In genomic region chrX:53099951-53100350, GRCm38 (mm10) we compare ENCODE assay signal across 20 mouse cellular contexts.
A peak's percentile ranks its signal among the peaks of the same experiment; 100 is the strongest.
DNase-seq lines count a peak whose midpoint lies in the region; ATAC-seq lines count a peak whose summit lies in the region.
"Had no signal": no experiment of that assay in that cellular context is flagged by ENCODE, and none has a peak within 500 bp of the region (broad histone marks: within the 10 kb centered on the region; RNA-seq: fewer than 3 reads in every experiment).

No protein-coding gene starts in this region.

- intact Hi-C loops in heart, postnatal 14 days (cut with DNase I), result no loop called here

- no peak overlapping the region for H3K9ac ChIP-seq in embryonic facial prominence, embryonic 14.5 days (ENCODE audit: low read depth, low read length)
- H3K9ac ChIP-seq in heart, embryonic 16.5 days (ENCODE audit: low read length), result no peak overlapping the region
- no peak overlapping the region for H3K9ac ChIP-seq in stomach, embryonic 16.5 days (ENCODE audit: low read length)
- H3K9ac ChIP-seq: forebrain, embryonic 15.5 days; hindbrain, embryonic 15.5 days; liver, postnatal 0 days; stomach, embryonic 15.5 days had no signal

- 59% methylated on average over 7 of the region's 7 CpGs for WGBS in embryonic facial prominence, embryonic 14.5 days
- 71% methylated on average over 7 of the region's 7 CpGs for WGBS in embryonic facial prominence, embryonic 10.5 days
- 25% methylated on average over 7 of the region's 7 CpGs for WGBS in heart, embryonic 16.5 days
- 36% methylated on average over 7 of the region's 7 CpGs for WGBS in stomach, embryonic 16.5 days

- no peak overlapping the region for H3K4me2 ChIP-seq in embryonic facial prominence, embryonic 14.5 days (ENCODE audit: low read depth, low read length)
- H3K4me2 ChIP-seq in heart, embryonic 16.5 days (ENCODE audit: low read depth, low read length), result no peak overlapping the region
- no peak overlapping the region for H3K4me2 ChIP-seq in stomach, embryonic 16.5 days (ENCODE audit: low read depth, low read length)
- H3K4me2 ChIP-seq: forebrain, embryonic 15.5 days; hindbrain, embryonic 15.5 days; stomach, embryonic 15.5 days had no signal

- H3K27me3 ChIP-seq in embryonic facial prominence, embryonic 14.5 days (replicated peaks; ENCODE audit: control insufficient read depth, insufficient read depth, low read length), result no peaks in the 10 kb centered on the region
- no peaks in the 10 kb centered on the region for H3K27me3 ChIP-seq in embryonic facial prominence, embryonic 10.5 days (replicated peaks; ENCODE audit: low read depth, poor library complexity, severe bottlenecking)
- H3K27me3 ChIP-seq in heart, embryonic 16.5 days (ENCODE audit: control insufficient read depth, insufficient read depth, low read length), result no peaks in the 10 kb centered on the region
- H3K27me3 ChIP-seq in stomach, embryonic 16.5 days (ENCODE audit: control insufficient read depth, insufficient read depth, low read length), result no peaks in the 10 kb centered on the region; the same call in 1 of the 2 replicates
- H3K27me3 ChIP-seq: CH12.LX; forebrain, embryonic 15.5 days; hindbrain, embryonic 15.5 days; stomach, embryonic 15.5 days had no signal

- H3K36me3 ChIP-seq in embryonic facial prominence, embryonic 14.5 days (ENCODE audit: control insufficient read depth, insufficient read depth, low read length), result no peaks in the 10 kb centered on the region
- no peaks in the 10 kb centered on the region for H3K36me3 ChIP-seq in embryonic facial prominence, embryonic 10.5 days (replicated peaks)
- H3K36me3 ChIP-seq in heart, embryonic 16.5 days (ENCODE audit: control insufficient read depth, insufficient read depth), result no peaks in the 10 kb centered on the region
- H3K36me3 ChIP-seq in stomach, embryonic 16.5 days (ENCODE audit: control insufficient read depth, insufficient read depth, low read length), result no peaks in the 10 kb centered on the region
- H3K36me3 ChIP-seq: forebrain, embryonic 15.5 days; hindbrain, embryonic 15.5 days; stomach, embryonic 15.5 days had no signal

- peak; percentile 44 for DNase-seq in embryonic facial prominence, embryonic 14.5 days (ENCODE audit: low spot score)
- no peak for DNase-seq in embryonic facial prominence, embryonic 10.5 days (ENCODE audit: low spot score)
- DNase-seq in heart, postnatal 14 days, result no peak
- DNase-seq in MN1 (ENCODE audit: low spot score), result peak; percentile 72
- DNase-seq in testis, postnatal 10 days (ENCODE audit: low spot score), result no peak
- no peak for DNase-seq in B cell, adult 2 months
- DNase-seq: cerebellum, adult 8-10 months; gastrocnemius, postnatal 14 days; kidney, adult 9 months; kidney, postnatal 25 days; liver, postnatal 0 days; lung, postnatal 4 days; right cerebral cortex, postnatal 25 days had no signal

- H3K4me1 ChIP-seq in embryonic facial prominence, embryonic 14.5 days (ENCODE audit: control insufficient read depth, insufficient read depth, low read length), result peaks cover 9% of the 10 kb centered on the region; the same call in 1 of the 2 replicates
- peaks cover 8% of the 10 kb centered on the region; the same call in 1 of the 2 replicates for H3K4me1 ChIP-seq in embryonic facial prominence, embryonic 10.5 days
- peaks cover 6% of the 10 kb centered on the region; the same call in 1 of the 2 replicates for H3K4me1 ChIP-seq in heart, embryonic 16.5 days (ENCODE audit: control insufficient read depth, insufficient read depth, low read length)
- H3K4me1 ChIP-seq in stomach, embryonic 16.5 days (ENCODE audit: control insufficient read depth, insufficient read depth, low read length), result no peaks in the 10 kb centered on the region
- H3K4me1 ChIP-seq: hindbrain, embryonic 15.5 days had no signal

- ATAC-seq in embryonic facial prominence, embryonic 14.5 days (ENCODE audit: low read depth), result peak; percentile 53; the same call in 1 of the 2 replicates
- ATAC-seq in heart, embryonic 16.5 days (replicated peaks; ENCODE audit: extremely low read depth, insufficient read depth, low FRiP score), result 0 out of 2 replicates have a peak, but pooled peaks have one; percentile 32
- ATAC-seq in stomach, embryonic 16.5 days (ENCODE audit: insufficient read depth, low FRiP score), result peak; percentile 40; the same call in 1 of the 2 replicates
- ATAC-seq: forebrain, embryonic 15.5 days; liver, postnatal 0 days had no signal

- no peaks in the 10 kb centered on the region for H3K9me3 ChIP-seq in embryonic facial prominence, embryonic 14.5 days (ENCODE audit: control insufficient read depth, low read length)
- H3K9me3 ChIP-seq in embryonic facial prominence, embryonic 10.5 days, result no peaks in the 10 kb centered on the region
- H3K9me3 ChIP-seq in heart, embryonic 16.5 days (replicated peaks; ENCODE audit: control insufficient read depth, low read length), result no peaks in the 10 kb centered on the region
- H3K9me3 ChIP-seq in stomach, embryonic 16.5 days (replicated peaks; ENCODE audit: control insufficient read depth, low read length), result no peaks in the 10 kb centered on the region
- H3K9me3 ChIP-seq: forebrain, embryonic 15.5 days; hindbrain, embryonic 15.5 days; stomach, embryonic 15.5 days had no signal

- H3K4me3 ChIP-seq in embryonic facial prominence, embryonic 14.5 days (ENCODE audit: low read depth, low read length), result no peak overlapping the region
- H3K4me3 ChIP-seq in embryonic facial prominence, embryonic 10.5 days, result no peak overlapping the region
- H3K4me3 ChIP-seq in heart, embryonic 16.5 days (ENCODE audit: low read length), result no peak overlapping the region
- H3K4me3 ChIP-seq in stomach, embryonic 16.5 days (replicated peaks; ENCODE audit: low read length), result no peak overlapping the region
- H3K4me3 ChIP-seq: erythroblast, embryonic 14.5 days; forebrain, embryonic 15.5 days; hindbrain, embryonic 15.5 days; stomach, embryonic 15.5 days had no signal

- no peak overlapping the region; the same call in 1 of the 2 replicates for H3K27ac ChIP-seq in embryonic facial prominence, embryonic 14.5 days (replicated peaks; ENCODE audit: low read depth, low read length)
- no peak overlapping the region for H3K27ac ChIP-seq in embryonic facial prominence, embryonic 10.5 days (replicated peaks)
- peak overlapping the region; percentile 29; the same call in 1 of the 2 replicates for H3K27ac ChIP-seq in heart, embryonic 16.5 days (ENCODE audit: low read length)
- H3K27ac ChIP-seq in stomach, embryonic 16.5 days (ENCODE audit: low read length), result no peak overlapping the region; the same call in 1 of the 2 replicates
- H3K27ac ChIP-seq: forebrain, embryonic 15.5 days; hindbrain, embryonic 15.5 days; stomach, embryonic 15.5 days had no signal

Comparison
In these comparisons a context has a peak if more than half of its experiments do, and no peak if none do; other contexts are left out.
1. DNase-seq: peak in embryonic facial prominence, embryonic 14.5 days (single experiment) and MN1 (single experiment); none in embryonic facial prominence, embryonic 10.5 days (single experiment), heart, postnatal 14 days (0 of 2), testis, postnatal 10 days (single experiment) and B cell, adult 2 months (0 of 2).
2. Peak in every context shown above with its lines, with median percentiles within 50 percentile points of each other: ATAC-seq.